ENCODE assay signal across 8 mouse cellular contexts in genomic region chr7:98119179-98119960, GRCm38 (mm10). TPM values are rescaled to one million over a fixed set of nuclear protein-coding genes. Genes with fewer than 3 reads are reported as not detected.
DNase-seq lines count a peak whose midpoint lies in the region; ATAC-seq lines count a peak whose summit lies in the region.

TSS of gene Myo7a (minus strand) at chr7:98119524.

- DNase-seq in layer of hippocampus, postnatal 10 days (ENCODE audit: low spot score in 2 of 2) = no peak
- no peak for DNase-seq in layer of hippocampus, adult 9-11 months
- peak; percentile 94 for DNase-seq in adrenal gland, postnatal 14 days
- DNase-seq in lung, postnatal 10 days = peak; percentile 59
- DNase-seq in testis, postnatal 14 days (ENCODE audit: low spot score) = peak; percentile 64
- DNase-seq in cerebellum, adult 18-20 months = no peak

- WGBS in kidney, embryonic 15.5 days = 40% methylated on average over 9 of the region's 9 CpGs

- H3K4me1 ChIP-seq in kidney, embryonic 15.5 days = peaks cover 24% of the 10 kb centered on the region

- peak within 1 kb of the TSS; percentile 4; the same call in 1 of the 2 replicates for H3K27ac ChIP-seq in kidney, embryonic 15.5 days

- H3K27me3 ChIP-seq in kidney, embryonic 15.5 days = no peaks in the 10 kb centered on the region

- H3K4me3 ChIP-seq in kidney, embryonic 15.5 days (replicated peaks) = peak within 1 kb of the TSS; percentile 23

- H3K9ac ChIP-seq in kidney, embryonic 15.5 days = 0 out of 2 replicates have a peak within 1 kb of the TSS, but pooled peaks have one; percentile 31

- peak within 1 kb of the TSS; percentile 58 for H3K4me2 ChIP-seq in kidney, embryonic 15.5 days

- H3K9me3 ChIP-seq in kidney, embryonic 15.5 days (replicated peaks) = no peaks in the 10 kb centered on the region

- peak; percentile 39 for ATAC-seq in granulocyte monocyte progenitor cell, adult 5-6 weeks (replicated peaks; ENCODE audit: poor library complexity, severe bottlenecking)
- peak; percentile 70 for ATAC-seq in kidney, embryonic 15.5 days (replicated peaks; ENCODE audit: low FRiP score)

- no peaks in the 10 kb centered on the region for H3K36me3 ChIP-seq in kidney, embryonic 15.5 days

RNA-seq across cellular contexts. Expression of gene Myo7a, which starts in this region (rescaled TPM):
- 10 to 100 TPM; 15.1 to 17.0 TPM for total RNA-seq in layer of hippocampus, postnatal 10 days (2021)
- total RNA-seq in adrenal gland, postnatal 14 days (2021) = 58.6 and 86.2 TPM in 2 replicates
- 34.8 and 43.7 TPM in 2 replicates for total RNA-seq in granulocyte monocyte progenitor cell, adult 5-6 weeks (2014; fragmentation: Nextera tagmentation)
- 22.0 and 26.2 TPM in 2 replicates for total RNA-seq in granulocyte monocyte progenitor cell, adult 5-6 weeks (2017)
- 14.4 and 15.4 TPM in 2 replicates for polyA plus RNA-seq in kidney, embryonic 15.5 days (2015; fragmentation: Nextera tagmentation; extraction: Ambion mirVana)

Comparison
In these comparisons a context has a peak if more than half of its experiments do, and no peak if none do; other contexts are left out.
1. DNase-seq: peak in adrenal gland, postnatal 14 days (single experiment), lung, postnatal 10 days (single experiment) and testis, postnatal 14 days (single experiment); none in layer of hippocampus, postnatal 10 days (0 of 2), layer of hippocampus, adult 9-11 months (single experiment) and cerebellum, adult 18-20 months (0 of 2).